Mouse (Mus musculus) CH12.LX (cell line): ENCODE results near the gene Gm10750.

ENCODE experiments used
- BHLHE40 ChIP-seq: IDR thresholded peaks from 2 replicates; pipeline ENCODE4 v1.6.1; 2011; ENCODE audit warnings: mild to moderate bottlenecking, low read depth, low read length, improper control_type of control experiment
- TCF12 ChIP-seq: IDR thresholded peaks from 2 replicates; pipeline ENCODE4 v1.6.1; 2014; ENCODE audit warnings: low read depth, mild to moderate bottlenecking, inconsistent platforms, low read length, improper control_type of control experiment
- ZC3H11A ChIP-seq: IDR thresholded peaks from 2 replicates; pipeline ENCODE4 v1.6.1; 2012; ENCODE audit warnings: low read depth, mild to moderate bottlenecking, inconsistent platforms, low read length, improper control_type of control experiment
- ZMIZ1 ChIP-seq: IDR thresholded peaks from 2 replicates; pipeline ENCODE4 v1.6.1; 2012; ENCODE audit warnings: low read depth, mild to moderate bottlenecking, inconsistent platforms, low read length, improper control_type of control experiment
- ZNF384 ChIP-seq: IDR thresholded peaks from 2 replicates; pipeline ENCODE4 v1.6.1; 2012; ENCODE audit warnings: low read depth, low read length, improper control_type of control experiment, inconsistent platforms

- TF ChIP-seq BHLHE40: no peak
- TF ChIP-seq ZNF384: no peak
- TF ChIP-seq ZC3H11A: no peak
- no peak for TF ChIP-seq ZMIZ1
- TF ChIP-seq TCF12: no peak
Measured at GRCm38 (mm10) chr2:148995133-148995532, 21.9 kb downstream of the Gm10750 start.
